Mouse (Mus musculus): ENCODE measurements around the gene Cnot6l. TPM values are rescaled to one million over a fixed set of nuclear protein-coding genes. Genes with fewer than 3 reads are reported as not detected.
A peak's percentile ranks its signal among the peaks of the same experiment; 100 is the strongest.

Cnot6l gene
- polyA plus RNA-seq, 1 experiment from 2014 or later: 26.0 TPM

- Histone ChIP-seq H3K4me3 (replicated peaks) (no peak overlapping the region), H3K9ac (no peak overlapping the region), H3K4me1 (replicated peaks) (no peaks in the 10 kb centered on the region), H3K4me2 (replicated peaks) (no peak overlapping the region), H3K36me3 (no peaks in the 10 kb centered on the region), H3K27ac (no peak overlapping the region), H3K27me3 (replicated peaks) (no peaks in the 10 kb centered on the region), H3K9me3 (no peaks in the 10 kb centered on the region)
- WGBS: 52% methylated on average over 2 of the region's 2 CpGs
- ATAC-seq: no peak
These were observed 20.0 kb upstream of the Cnot6l start for GRCm38 (mm10) chr5:96183987-96184386.

GRCm38 (mm10) chr5:96183211-96183610 is 19.2 kb upstream of the Cnot6l start:
- no peaks in the 10 kb centered on the region for H3K4me1 ChIP-seq (replicated peaks)
- H3K4me2 ChIP-seq (replicated peaks): no peak overlapping the region
- H3K9ac ChIP-seq: no peak overlapping the region
- H3K27me3 ChIP-seq (replicated peaks): no peaks in the 10 kb centered on the region
- 77% methylated on average over 2 of the region's 2 CpGs for WGBS
- H3K4me3 ChIP-seq (replicated peaks): no peak overlapping the region
- no peak overlapping the region for H3K27ac ChIP-seq
- no peaks in the 10 kb centered on the region for H3K9me3 ChIP-seq
- no peaks in the 10 kb centered on the region for H3K36me3 ChIP-seq
- ATAC-seq: no peak

DNA sequence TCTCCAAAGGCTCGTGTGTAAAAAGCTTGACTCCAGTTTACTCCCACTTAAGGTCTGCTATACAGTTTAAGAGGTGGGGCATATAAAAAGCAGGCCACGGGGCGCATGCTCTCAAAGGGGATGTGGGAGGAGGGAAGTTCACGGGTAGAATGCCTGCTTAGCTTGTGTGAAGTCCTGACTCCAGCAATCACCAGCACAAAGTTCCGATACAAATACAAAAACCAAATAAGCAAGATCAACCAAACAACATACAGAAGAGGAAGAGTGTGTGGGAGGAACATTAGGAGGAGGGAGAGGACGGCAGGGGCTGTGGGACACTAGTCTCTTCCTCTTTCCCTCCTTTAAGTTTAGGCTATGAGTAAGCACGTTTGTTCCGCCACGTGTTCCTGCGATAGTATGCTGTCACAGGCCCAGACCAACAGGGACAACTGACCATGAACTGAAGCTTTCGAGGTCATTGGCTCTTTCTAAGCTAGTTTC is 12.9 kb upstream of the Cnot6l start:
- no peak overlapping the region for H3K9ac ChIP-seq
- H3K36me3 ChIP-seq: no peaks in the 10 kb centered on the region
- no peaks in the 10 kb centered on the region for H3K27me3 ChIP-seq (replicated peaks)
- H3K27ac ChIP-seq: no peak overlapping the region
- no peaks in the 10 kb centered on the region for H3K4me1 ChIP-seq (replicated peaks)
- H3K9me3 ChIP-seq: no peaks in the 10 kb centered on the region
- no peak overlapping the region for H3K4me3 ChIP-seq (replicated peaks)
- 71% methylated on average over 11 of the region's 11 CpGs for WGBS
- ATAC-seq: no peak
- H3K4me2 ChIP-seq (replicated peaks): no peak overlapping the region

DNA sequence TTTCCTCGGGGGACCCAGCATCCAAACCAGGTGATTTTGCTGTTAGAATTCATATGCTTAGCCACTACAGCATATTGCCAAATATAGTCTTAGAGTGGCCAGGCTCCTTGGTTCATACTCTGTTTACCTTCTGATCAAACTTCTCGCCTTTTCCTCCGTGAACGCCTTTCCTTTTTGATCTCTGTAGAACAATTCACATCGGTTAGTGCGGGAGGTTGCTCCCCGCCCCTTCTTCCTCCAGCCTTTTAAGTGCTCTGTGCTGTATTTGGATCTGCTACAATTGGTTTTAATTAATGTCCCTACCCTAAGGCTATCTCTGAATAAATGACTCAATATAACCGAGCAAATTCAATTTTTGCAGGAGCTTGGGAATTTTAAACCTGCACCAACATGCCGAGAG is 12.2 kb upstream of the Cnot6l start:
- H3K27ac ChIP-seq: no peak overlapping the region
- ATAC-seq: no peak
- no peaks in the 10 kb centered on the region for H3K4me1 ChIP-seq (replicated peaks)
- no peaks in the 10 kb centered on the region for H3K9me3 ChIP-seq
- no peaks in the 10 kb centered on the region for H3K36me3 ChIP-seq
- H3K27me3 ChIP-seq (replicated peaks): no peaks in the 10 kb centered on the region
- no peak overlapping the region for H3K9ac ChIP-seq
- 56% methylated on average over 9 of the region's 9 CpGs for WGBS
- no peak overlapping the region for H3K4me2 ChIP-seq (replicated peaks)
- no peak overlapping the region for H3K4me3 ChIP-seq (replicated peaks)

DNA sequence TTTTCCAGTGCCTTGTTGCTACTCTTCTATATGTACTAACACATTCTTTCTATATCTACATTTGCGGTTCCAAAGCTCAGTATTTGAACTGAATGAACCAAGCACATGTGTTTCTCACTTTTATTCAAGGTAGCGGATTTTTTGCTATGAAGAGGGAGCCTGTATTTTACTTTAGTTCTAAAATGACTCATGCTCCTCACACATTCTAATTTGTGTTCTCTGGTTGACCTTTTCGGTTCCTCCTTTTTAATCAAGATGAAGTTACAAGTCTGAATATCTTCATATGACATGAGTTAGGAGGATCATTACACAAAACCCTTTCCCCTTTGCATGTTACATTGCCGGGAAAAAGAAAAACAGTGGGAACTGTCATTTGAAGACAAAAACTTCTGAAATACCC is 7.8 kb upstream of the Cnot6l start:
- H3K27me3 ChIP-seq (replicated peaks): no peaks in the 10 kb centered on the region
- no peak overlapping the region for H3K27ac ChIP-seq
- H3K9ac ChIP-seq: no peak overlapping the region
- ATAC-seq: no peak
- no peaks in the 10 kb centered on the region for H3K36me3 ChIP-seq
- no peaks in the 10 kb centered on the region for H3K9me3 ChIP-seq
- H3K4me2 ChIP-seq (replicated peaks): no peak overlapping the region
- WGBS: 89% methylated on average over 4 of the region's 4 CpGs
- H3K4me1 ChIP-seq (replicated peaks): no peaks in the 10 kb centered on the region
- no peak overlapping the region for H3K4me3 ChIP-seq (replicated peaks)

GRCm38 (mm10) chr5:96170443-96170842 is 6.5 kb upstream of the Cnot6l start:
- no peak overlapping the region for H3K9ac ChIP-seq
- no peaks in the 10 kb centered on the region for H3K27me3 ChIP-seq (replicated peaks)
- H3K4me1 ChIP-seq (replicated peaks): no peaks in the 10 kb centered on the region
- 76% methylated on average over 3 of the region's 3 CpGs for WGBS
- H3K36me3 ChIP-seq: no peaks in the 10 kb centered on the region
- H3K9me3 ChIP-seq: no peaks in the 10 kb centered on the region
- ATAC-seq: no peak
- H3K27ac ChIP-seq: no peak overlapping the region
- no peak overlapping the region for H3K4me2 ChIP-seq (replicated peaks)
- no peak overlapping the region for H3K4me3 ChIP-seq (replicated peaks)

GRCm38 (mm10) chr5:96166761-96167160 is 2.8 kb upstream of the Cnot6l start:
- Histone ChIP-seq H3K36me3 (no peaks in the 10 kb centered on the region), H3K4me2 (replicated peaks) (no peak overlapping the region), H3K27me3 (replicated peaks) (no peaks in the 10 kb centered on the region), H3K9me3 (no peaks in the 10 kb centered on the region), H3K9ac (no peak overlapping the region), H3K4me3 (replicated peaks) (no peak overlapping the region), H3K4me1 (replicated peaks) (peaks cover 5% of the 10 kb centered on the region; the same call in 1 of the 2 replicates), H3K27ac (no peak overlapping the region)
- WGBS: 82% methylated on average over 2 of the region's 2 CpGs
- ATAC-seq: no peak

DNA sequence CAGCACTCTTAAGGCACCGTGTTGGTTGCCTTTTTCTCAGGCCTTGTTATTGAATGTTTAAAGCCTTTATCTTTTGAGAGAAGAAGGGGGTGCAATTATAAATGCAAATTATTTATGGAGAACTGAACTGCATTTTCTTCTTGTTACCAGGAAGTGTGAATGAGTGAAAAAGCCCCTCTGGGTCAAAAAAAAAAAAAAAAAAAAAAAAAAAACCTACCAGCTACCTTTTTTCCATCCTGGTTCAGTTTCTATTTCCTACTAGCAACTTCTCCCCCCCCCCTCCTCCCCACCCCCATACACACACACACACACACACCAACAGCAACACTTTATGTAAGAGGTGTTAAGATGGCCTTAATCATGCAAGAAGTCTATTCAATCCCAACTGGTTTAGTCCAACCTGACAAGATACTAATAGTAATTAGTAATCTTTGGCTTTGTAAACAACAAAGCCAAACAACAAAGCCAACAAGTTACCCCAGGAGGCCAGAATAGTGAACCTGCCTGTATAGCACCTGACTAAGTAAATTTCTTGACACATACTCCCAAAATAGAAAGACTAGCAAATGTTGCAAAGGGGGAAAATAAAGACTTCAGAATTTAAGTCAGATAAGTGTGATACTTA is 463 bp downstream of the Cnot6l start:
- H3K36me3 ChIP-seq: no peaks in the 10 kb centered on the region
- H3K9ac ChIP-seq: peak overlapping the region; percentile 99
- peak overlapping the region; percentile 100 for H3K27ac ChIP-seq
- WGBS: 0% methylated on average over 1 of the region's 1 CpGs
- H3K4me3 ChIP-seq (replicated peaks): peak overlapping the region; percentile 99
- H3K4me1 ChIP-seq (replicated peaks): peaks cover 8% of the 10 kb centered on the region; the same call in 1 of the 2 replicates
- ATAC-seq: no peak
- H3K27me3 ChIP-seq (replicated peaks): no peaks in the 10 kb centered on the region
- H3K4me2 ChIP-seq (replicated peaks): peak overlapping the region; percentile 57
- H3K9me3 ChIP-seq: no peaks in the 10 kb centered on the region

DNA sequence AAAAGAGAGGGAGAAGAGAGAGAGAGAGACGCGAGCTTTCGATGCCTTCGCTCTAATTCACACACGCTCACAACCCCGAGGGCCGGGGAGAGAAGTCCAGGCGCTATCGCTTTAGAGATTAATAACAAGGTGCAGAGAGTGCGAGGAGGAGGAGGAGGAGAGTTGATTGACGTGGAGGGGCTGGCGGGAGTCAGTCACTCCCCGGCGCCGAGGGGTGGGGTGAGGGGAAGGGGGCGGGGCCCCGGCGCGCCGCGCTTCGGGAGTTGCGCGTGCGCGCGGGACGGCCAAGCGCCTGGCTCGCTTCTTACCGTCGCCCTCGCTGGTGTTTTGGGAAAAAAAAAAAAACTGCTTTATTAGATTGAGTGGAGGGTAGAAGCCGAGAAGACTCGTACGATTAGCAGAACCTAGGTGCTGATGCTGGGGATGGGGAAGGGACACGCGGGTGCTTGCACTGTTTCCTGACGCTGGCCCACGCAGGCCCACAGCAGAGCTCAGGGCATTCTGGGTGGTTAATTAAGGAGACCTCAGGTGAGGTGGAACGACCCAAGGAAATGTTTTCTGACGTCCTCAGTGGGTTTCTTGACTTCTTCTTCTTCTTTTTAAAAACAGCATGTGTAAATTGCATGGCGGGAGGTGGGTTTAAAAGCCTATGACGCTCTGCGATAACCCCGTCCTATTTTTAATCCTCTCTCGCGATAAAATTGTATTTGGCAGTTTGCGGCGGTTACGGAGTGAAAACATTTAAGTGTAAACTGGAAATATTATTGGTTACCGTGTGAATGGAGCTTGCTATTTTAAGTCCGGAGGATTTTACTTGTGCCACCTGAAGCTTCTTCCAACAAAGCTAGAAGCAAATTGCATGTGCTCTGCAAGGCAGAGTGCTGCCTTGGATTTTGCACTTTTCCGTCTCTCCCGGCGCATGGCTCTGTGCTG is 1.3 kb downstream of the Cnot6l start:
- Histone ChIP-seq H3K27ac (peak overlapping the region; percentile 100), H3K4me1 (replicated peaks) (peaks cover 8% of the 10 kb centered on the region; the same call in 1 of the 2 replicates), H3K9ac (peak overlapping the region; percentile 99), H3K36me3 (no peaks in the 10 kb centered on the region), H3K27me3 (replicated peaks) (no peaks in the 10 kb centered on the region), H3K4me2 (replicated peaks) (peak overlapping the region; percentile 67), H3K9me3 (no peaks in the 10 kb centered on the region), H3K4me3 (replicated peaks) (peak overlapping the region; percentile 99)
- ATAC-seq: peak; percentile 94
- under 1% methylated on average over 56 of the region's 56 CpGs for WGBS

DNA sequence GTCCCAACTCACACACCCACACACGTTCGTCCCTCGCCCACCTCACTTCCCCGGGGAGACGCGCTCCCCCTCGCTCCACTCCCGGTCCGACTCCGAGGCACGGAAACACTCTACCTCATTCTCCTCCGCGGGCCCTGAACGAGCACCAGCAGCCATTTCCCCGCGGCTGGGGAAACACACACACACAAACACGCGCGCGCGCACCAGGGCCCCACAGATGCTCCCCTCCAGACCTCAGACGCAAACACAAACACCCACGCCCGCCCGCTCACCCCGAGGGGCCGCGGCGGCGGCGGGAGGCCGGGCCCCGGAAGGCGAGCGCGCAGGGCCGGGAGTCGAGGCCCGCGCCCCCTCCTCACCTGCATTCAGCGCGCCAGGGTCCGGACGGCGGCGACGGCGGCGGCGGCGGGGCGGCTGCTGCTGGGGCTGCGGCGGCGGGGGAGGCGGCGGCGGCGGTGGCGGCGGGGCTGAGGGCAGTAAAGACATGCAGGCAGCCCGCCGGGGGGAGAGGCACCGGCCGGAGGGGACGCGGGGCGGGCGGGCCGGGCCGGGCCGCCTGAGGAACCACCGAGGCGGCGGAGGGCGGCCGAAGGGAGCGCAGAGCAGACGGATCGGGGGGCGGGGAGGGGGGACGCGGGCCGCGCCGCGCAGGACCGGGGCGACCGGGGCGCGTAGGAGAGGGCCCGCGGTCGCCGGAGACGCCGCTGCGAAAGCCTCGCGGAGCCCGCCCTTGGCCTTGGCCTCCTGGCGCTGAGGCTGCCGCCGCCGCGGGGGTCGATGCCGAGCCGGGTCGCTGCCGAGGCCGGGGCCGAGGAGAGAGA is 2.2 kb downstream of the Cnot6l start:
- Histone ChIP-seq H3K36me3 (no peaks in the 10 kb centered on the region), H3K4me2 (replicated peaks) (peak overlapping the region; percentile 67), H3K4me3 (replicated peaks) (peak overlapping the region; percentile 99), H3K9ac (peak overlapping the region; percentile 99), H3K4me1 (replicated peaks) (peaks cover 8% of the 10 kb centered on the region; the same call in 1 of the 2 replicates), H3K27me3 (replicated peaks) (no peaks in the 10 kb centered on the region), H3K9me3 (no peaks in the 10 kb centered on the region), H3K27ac (peak overlapping the region; percentile 100)
- ATAC-seq: peak; percentile 60
- WGBS: under 1% methylated on average over 78 of the region's 114 CpGs

- Histone ChIP-seq H3K36me3 (no peaks in the 10 kb centered on the region), H3K27me3 (replicated peaks) (no peaks in the 10 kb centered on the region), H3K9me3 (no peaks in the 10 kb centered on the region), H3K4me1 (replicated peaks) (peaks cover 8% of the 10 kb centered on the region; the same call in 1 of the 2 replicates), H3K27ac (peak overlapping the region; percentile 100), H3K9ac (peak overlapping the region; percentile 99), H3K4me2 (replicated peaks) (peak overlapping the region; percentile 67), H3K4me3 (replicated peaks) (peak overlapping the region; percentile 99)
- 1% methylated on average over 45 of the region's 45 CpGs for WGBS
- ATAC-seq: no peak
These were observed 2.8 kb downstream of the Cnot6l start for GRCm38 (mm10) chr5:96161263-96161577.
